Mouse (Mus musculus) forebrain, embryonic 14.5 days (tissue): ENCODE measurements around the gene Gm10772. TPM values are rescaled to one million over a fixed set of nuclear protein-coding genes. Genes with fewer than 3 reads are reported as not detected.
"Not testable (repeated sequence)": the region's sequence is repeated elsewhere in the genome, so short reads cannot be mapped to it uniquely, and the experiment has no call there.

Experiments
- ATAC-seq: fragments of 200-750 bp; cut with Nextera tagmentation; 2 replicates; pipeline ENCODE4 v1.8.0; 2017; ENCODE audit warnings: mild to moderate bottlenecking, moderate library complexity
- DNase-seq: peaks from one replicate; pipeline ENCODE4 v3.0.0-alpha.2; 2015; ENCODE audit warnings: low spot score
- H3K27ac ChIP-seq: fragments of 300-500 bp; sonication (generic); 2 replicates; pipeline ENCODE4 v1.5.1; 2014; ENCODE audit warnings: low read depth, mild to moderate bottlenecking, control low read depth, low read length, moderate library complexity
- H3K27me3 ChIP-seq: fragments of 300-500 bp; sonication (generic); replicated peaks from 2 replicates; pipeline ENCODE4 v1.6.1; 2014; ENCODE audit warnings: low read length, control low read depth, mixed read lengths; ENCODE audit not compliant: control insufficient read depth, insufficient read depth
- H3K36me3 ChIP-seq: fragments of 300-500 bp; sonication (generic); 2 replicates; pipeline ENCODE4 v1.6.1; 2014; ENCODE audit warnings: low read length, control low read depth; ENCODE audit not compliant: control insufficient read depth, insufficient read depth
- H3K4me1 ChIP-seq: fragments of 300-500 bp; sonication (generic); 2 replicates; pipeline ENCODE4 v1.6.1; 2014; ENCODE audit warnings: antibody characterized with exemption, low read length, control low read depth; ENCODE audit not compliant: control insufficient read depth, insufficient read depth
- H3K4me2 ChIP-seq: fragments of 300-500 bp; sonication (generic); 2 replicates; pipeline ENCODE4 v1.6.1; 2014; ENCODE audit warnings: mild to moderate bottlenecking, control low read depth, low read length
- H3K4me3 ChIP-seq: fragments of 300-500 bp; sonication (generic); 2 replicates; pipeline ENCODE4 v1.5.1; 2014; ENCODE audit warnings: low read depth, low read length, control low read depth
- H3K9ac ChIP-seq: fragments of 300-500 bp; sonication (generic); 2 replicates; pipeline ENCODE4 v1.6.1; 2014; ENCODE audit warnings: mild to moderate bottlenecking, low read length, control low read depth, moderate library complexity
- H3K9me3 ChIP-seq: fragments of 300-500 bp; sonication (generic); replicated peaks from 2 replicates; pipeline ENCODE4 v1.6.1; 2016; ENCODE audit warnings: low read length, control low read depth, mixed read lengths; ENCODE audit not compliant: control insufficient read depth
- WGBS: fragments of 180-500 bp; shearing (Covaris S2); extraction: QIAGEN DNeasy Blood & Tissue Kit; methylation state at CpG from one replicate; pipeline ENCODE4 v1.1.7; 2014; 5-methylcytosine and 5-hydroxymethylcytosine counted together
- polyA plus RNA-seq: library from polyadenylated mRNA; unstranded; fragments of >200 nt; fragmentation: Nextera tagmentation; extraction: Ambion mirVana; gene quantifications from 2 replicates; pipeline ENCODE4 v1.2.1, GENCODE M21; 2014

Gm10772 gene
- polyA plus RNA-seq, result not detected in 2 replicates

GRCm38 (mm10) chr13:66227473-66227872 is at the start of gene Gm10772:
Gm10772 (minus strand) TSS chr13:66227573.
- ATAC-seq, result not testable (repeated sequence)
- WGBS, result no CpG with 5 or more reads among the region's 3 CpGs

GRCm38 (mm10) chr13:66263914-66264313 is 36.5 kb upstream of the Gm10772 start:
- H3K27me3 ChIP-seq, H3K4me3 ChIP-seq, H3K4me1 ChIP-seq, ATAC-seq, H3K9me3 ChIP-seq, H3K4me2 ChIP-seq, H3K36me3 ChIP-seq, H3K9ac ChIP-seq, DNase-seq, H3K27ac ChIP-seq: not testable (repeated sequence)
- whole genome bisulfite sequencing, result no CpG with 5 or more reads among the region's 1 CpGs

More at GRCm38 (mm10) chr13:66227473-66227872, at the start of gene Gm10772:
- not testable (repeated sequence) for H3K4me2 ChIP-seq, DNase-seq, H3K36me3 ChIP-seq, H3K9me3 ChIP-seq, H3K27me3 ChIP-seq, H3K4me3 ChIP-seq, H3K9ac ChIP-seq, H3K27ac ChIP-seq, H3K4me1 ChIP-seq

GRCm38 (mm10) chr13:66263141-66263540 is 35.8 kb upstream of the Gm10772 start:
- H3K36me3 ChIP-seq, H3K9me3 ChIP-seq, ATAC-seq, H3K4me1 ChIP-seq, H3K27me3 ChIP-seq, H3K4me3 ChIP-seq, H3K27ac ChIP-seq, H3K4me2 ChIP-seq, DNase-seq, H3K9ac ChIP-seq: not testable (repeated sequence)
- WGBS, result no CpG with 5 or more reads among the region's 7 CpGs

- Histone ChIP-seq H3K4me1 (no peaks in the 10 kb centered on the region), H3K36me3 (no peaks in the 10 kb centered on the region), H3K4me3 (no peak overlapping the region), H3K27ac (no peak overlapping the region), H3K9me3 (no peaks in the 10 kb centered on the region), H3K27me3 (no peaks in the 10 kb centered on the region), H3K4me2 (no peak overlapping the region), H3K9ac (no peak overlapping the region)
- no peak for ATAC-seq
- no CpG with 5 or more reads among the region's 11 CpGs for WGBS
- no peak for DNase-seq
These were observed 13.0 kb downstream of the Gm10772 start for GRCm38 (mm10) chr13:66214349-66214748.

GRCm38 (mm10) chr13:66213811-66214210 is 13.6 kb downstream of the Gm10772 start:
- H3K36me3 ChIP-seq, H3K4me1 ChIP-seq, H3K4me3 ChIP-seq, H3K9me3 ChIP-seq, H3K4me2 ChIP-seq, H3K27me3 ChIP-seq, H3K9ac ChIP-seq, ATAC-seq, DNase-seq, H3K27ac ChIP-seq: not testable (repeated sequence)
- no CpG with 5 or more reads among the region's 1 CpGs for WGBS

GRCm38 (mm10) chr13:66179172-66179571 is 48.2 kb downstream of the Gm10772 start:
- not testable (repeated sequence) for H3K36me3 ChIP-seq, ATAC-seq, H3K4me3 ChIP-seq, H3K4me1 ChIP-seq, H3K9ac ChIP-seq, H3K9me3 ChIP-seq, H3K27ac ChIP-seq, DNase-seq, H3K27me3 ChIP-seq, H3K4me2 ChIP-seq
- 90% methylated on average over 4 of the region's 12 CpGs for WGBS

Other genes starting within 250 kb of the Gm10772 start
- gene Gm10324, start 108.0 kb downstream of the Gm10772 start, polyA plus RNA-seq, result not detected in 2 replicates
- not detected in 2 replicates for gene 2410141K09Rik, start 213.5 kb upstream of the Gm10772 start, polyA plus RNA-seq